Mouse (Mus musculus) kidney, adult 2 months (tissue): ENCODE results near the gene Bbx.

Source experiments
- CTCF ChIP-seq: fragments of 200-500 bp; conservative IDR thresholded peaks from 2 replicates; pipeline ENCODE4 v1.5.1; 2011; ENCODE audit warnings: low read depth, mild to moderate bottlenecking, control low read depth, low read length, moderate library complexity, mixed read lengths; ENCODE audit not compliant: insufficient read depth, insufficient read length
- POLR2A ChIP-seq: fragments of 200-500 bp; IDR thresholded peaks from one replicate; pipeline ENCODE4 v1.6.1; 2011; ENCODE audit warnings: low read depth, low read length, control low read depth

DNA sequence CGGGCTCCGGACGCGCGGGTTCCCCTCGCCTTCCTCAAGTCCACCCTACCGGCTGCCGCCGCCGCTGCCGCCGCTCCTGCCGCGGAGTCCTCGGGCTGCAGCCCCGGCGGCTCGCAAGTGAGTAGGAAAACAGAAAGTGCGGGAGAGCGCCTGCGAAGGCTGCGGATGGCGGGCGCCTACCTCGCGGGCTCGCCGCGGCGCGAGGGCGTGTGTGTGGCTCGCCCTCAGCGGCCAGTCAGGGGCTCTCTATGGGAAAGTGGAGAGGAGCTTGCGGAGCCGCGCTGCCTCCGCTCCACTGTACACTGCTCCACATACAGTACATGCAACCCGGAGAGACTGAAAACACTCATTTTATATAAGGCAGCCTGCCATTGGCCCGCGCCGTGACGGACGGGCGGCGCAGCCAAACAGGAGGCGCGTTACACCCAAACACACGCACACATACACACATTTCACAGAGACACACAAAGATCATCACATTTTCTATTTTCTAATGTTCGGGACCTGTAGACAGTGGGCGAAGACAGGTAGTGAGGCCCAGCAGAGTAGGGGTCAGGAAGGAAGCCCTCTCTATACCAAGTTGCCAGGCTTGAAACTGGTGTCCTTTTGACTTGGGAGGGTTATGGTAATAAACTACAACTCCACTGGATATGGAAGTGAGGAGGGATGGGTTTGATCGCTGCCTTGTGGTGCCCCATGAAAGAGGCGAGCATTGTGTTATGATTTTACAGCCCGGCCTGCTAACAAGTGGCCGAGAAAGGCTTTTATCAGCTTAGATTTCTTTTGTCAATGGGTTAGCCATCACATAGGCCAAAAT, at the start of gene Bbx:
- no peak for TF ChIP-seq CTCF
- TF ChIP-seq POLR2A = peak; percentile 93
